Mouse (Mus musculus) testis, postnatal 10 days (tissue): ENCODE data around the gene Fmo3.

Source experiments
- DNase-seq: peaks from one replicate; pipeline ENCODE4 v3.0.0; 2021; ENCODE audit warnings: low spot score

The Fmo3 gene

GRCm38 (mm10) chr1:162931310-162931875 lies 52.9 kb downstream of the Fmo3 start:
- DNase-seq = no peak

GRCm38 (mm10) chr1:162930631-162931030 lies 53.7 kb downstream of the Fmo3 start:
- no peak for DNase-seq

- no peak for DNase-seq
Measured at GRCm38 (mm10) chr1:162929146-162929545, 55.2 kb downstream of the Fmo3 start.

- no peak for DNase-seq
Measured at GRCm38 (mm10) chr1:162925121-162925520, 59.2 kb downstream of the Fmo3 start.

- no peak for DNase-seq
Measured at GRCm38 (mm10) chr1:162916661-162917060, 67.7 kb downstream of the Fmo3 start.

GRCm38 (mm10) chr1:162914932-162915556 lies 69.3 kb downstream of the Fmo3 start:
- no peak for DNase-seq

- DNase-seq = no peak
Measured at GRCm38 (mm10) chr1:162912085-162912484, 72.2 kb downstream of the Fmo3 start.
